Mouse (Mus musculus): ENCODE measurements around the gene Zeb2. TPM values are rescaled to one million over a fixed set of nuclear protein-coding genes. Genes with fewer than 3 reads are reported as not detected.

Gene Zeb2
- polyA plus RNA-seq, 1 experiment from 2014 or later = 49.3 TPM

GRCm38 (mm10) chr2:45109951-45110756 lies 7.0 kb downstream of the Zeb2 start:
- Histone ChIP-seq H3K4me1 (replicated peaks) (peaks cover 56% of the 10 kb centered on the region), H3K9me3 (no peaks in the 10 kb centered on the region), H3K36me3 (peaks cover 6% of the 10 kb centered on the region; the same call in 1 of the 2 replicates), H3K4me3 (peak overlapping the region; percentile 94), H3K27me3 (ENCODE audit: insufficient read depth, poor library complexity, severe bottlenecking) (no peaks in the 10 kb centered on the region), H3K27ac (peak overlapping the region; percentile 100)
- DNase-seq (ENCODE audit: low spot score) = peak; percentile 71
- WGBS = under 1% methylated on average over 54 of the region's 54 CpGs

DNA sequence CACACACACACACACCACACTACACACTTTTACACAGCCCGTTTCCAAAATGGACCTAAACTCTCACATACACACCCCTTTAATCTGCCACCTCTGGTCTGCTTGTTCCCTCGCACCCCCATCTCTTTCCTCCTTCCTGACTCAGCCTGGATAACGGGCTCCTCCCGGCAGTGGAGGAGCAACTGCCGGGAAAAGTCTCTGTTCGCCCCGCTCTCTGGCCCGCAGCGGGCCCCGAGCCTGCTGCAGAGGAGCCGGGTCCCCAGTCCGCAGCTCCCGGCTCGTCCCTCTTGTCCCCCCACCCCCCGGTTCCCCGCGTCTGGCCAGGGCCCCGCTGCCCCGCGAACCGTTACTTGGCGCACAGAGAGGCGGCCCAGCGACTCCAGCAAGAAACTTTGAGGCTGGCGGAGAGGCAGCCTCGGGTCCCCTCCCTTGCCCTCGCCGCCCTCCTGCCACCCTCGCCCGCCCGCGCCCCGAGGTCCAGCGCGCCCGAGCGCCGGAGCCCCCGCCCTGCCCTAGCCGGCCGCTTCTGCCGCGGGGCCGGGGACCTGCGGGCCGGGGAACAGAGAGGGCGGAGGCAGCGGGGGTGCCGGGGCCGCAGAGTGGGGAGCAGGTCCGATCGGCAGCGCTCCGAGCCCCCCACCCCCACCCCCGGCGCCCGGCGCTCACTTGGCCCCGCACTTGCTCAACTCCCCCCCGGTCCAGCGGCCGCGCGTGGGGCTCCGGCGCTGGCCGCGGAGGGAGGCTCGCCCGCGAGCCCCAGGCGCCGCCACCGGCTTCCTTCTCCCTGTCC lies 7.8 kb downstream of the Zeb2 start:
- peaks cover 6% of the 10 kb centered on the region; the same call in 1 of the 2 replicates for H3K36me3 ChIP-seq
- H3K4me3 ChIP-seq = peak overlapping the region; percentile 94
- DNase-seq (ENCODE audit: low spot score) = peak; percentile 63
- H3K27ac ChIP-seq = peak overlapping the region; percentile 100
- H3K4me1 ChIP-seq (replicated peaks) = peaks cover 56% of the 10 kb centered on the region
- WGBS = 1% methylated on average over 74 of the region's 74 CpGs
- H3K9me3 ChIP-seq = no peaks in the 10 kb centered on the region
- H3K27me3 ChIP-seq (ENCODE audit: insufficient read depth, poor library complexity, severe bottlenecking) = no peaks in the 10 kb centered on the region

DNA sequence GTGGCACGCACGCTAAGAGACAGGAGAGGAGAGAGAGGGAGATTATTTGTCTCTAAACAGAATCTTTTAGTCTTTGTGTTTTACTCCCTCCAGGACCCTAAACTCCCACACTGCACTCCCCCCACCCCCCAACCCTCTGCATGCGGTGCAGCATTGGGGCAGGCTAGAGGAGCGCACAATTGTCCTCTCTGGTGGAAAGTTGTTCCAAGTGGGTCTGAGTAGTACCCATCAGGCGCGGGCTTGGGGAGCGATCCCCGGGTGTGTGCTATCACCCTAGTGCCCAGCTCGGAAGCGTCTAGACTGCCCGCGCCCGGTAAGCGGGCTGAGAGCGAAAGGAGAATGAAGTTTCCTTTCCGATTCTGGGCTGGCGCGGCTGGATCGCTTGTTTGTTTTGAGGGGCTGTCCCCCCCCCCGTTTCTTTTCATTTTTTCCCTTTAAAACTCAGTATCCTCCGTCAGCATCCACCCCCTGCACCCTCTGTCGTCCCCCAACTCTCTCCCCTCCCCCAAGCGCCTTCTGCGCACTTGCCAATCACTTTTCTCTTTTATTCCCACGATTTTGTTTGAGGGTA lies 8.6 kb downstream of the Zeb2 start:
- under 1% methylated on average over 25 of the region's 25 CpGs for WGBS
- H3K9me3 ChIP-seq = no peaks in the 10 kb centered on the region
- peak overlapping the region; percentile 94 for H3K4me3 ChIP-seq
- H3K27ac ChIP-seq = peak overlapping the region; percentile 100
- H3K4me1 ChIP-seq (replicated peaks) = peaks cover 56% of the 10 kb centered on the region
- no peaks in the 10 kb centered on the region for H3K27me3 ChIP-seq (ENCODE audit: insufficient read depth, poor library complexity, severe bottlenecking)
- peaks cover 6% of the 10 kb centered on the region; the same call in 1 of the 2 replicates for H3K36me3 ChIP-seq
- peak; percentile 66 for DNase-seq (ENCODE audit: low spot score)

DNA sequence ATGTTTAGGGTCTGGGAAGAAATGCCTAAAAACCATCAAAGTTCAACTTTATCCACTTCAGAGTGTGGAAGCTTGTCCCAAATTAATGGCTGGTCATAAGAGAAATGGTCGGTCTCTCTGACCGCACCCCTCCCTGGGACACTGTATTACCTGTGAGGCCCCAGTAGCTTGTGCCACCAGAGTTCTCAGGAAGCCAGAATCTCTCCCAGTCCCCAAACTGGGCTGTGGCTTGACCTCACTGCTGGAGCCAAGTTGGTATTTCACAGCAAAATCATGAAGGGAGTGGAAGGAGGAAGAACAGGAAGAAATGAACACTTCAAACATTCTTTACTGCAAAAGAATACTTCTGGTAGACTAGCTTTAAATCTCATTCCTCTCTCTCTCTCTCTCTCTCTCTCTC lies 9.6 kb downstream of the Zeb2 start:
- Histone ChIP-seq H3K27ac (peak overlapping the region; percentile 100), H3K36me3 (peaks cover 6% of the 10 kb centered on the region; the same call in 1 of the 2 replicates), H3K4me3 (peak overlapping the region; percentile 94), H3K9me3 (no peaks in the 10 kb centered on the region), H3K4me1 (replicated peaks) (peaks cover 62% of the 10 kb centered on the region), H3K27me3 (ENCODE audit: insufficient read depth, poor library complexity, severe bottlenecking) (no peaks in the 10 kb centered on the region)
- no peak for DNase-seq (ENCODE audit: low spot score)
- 17% methylated on average over 2 of the region's 2 CpGs for WGBS

DNA sequence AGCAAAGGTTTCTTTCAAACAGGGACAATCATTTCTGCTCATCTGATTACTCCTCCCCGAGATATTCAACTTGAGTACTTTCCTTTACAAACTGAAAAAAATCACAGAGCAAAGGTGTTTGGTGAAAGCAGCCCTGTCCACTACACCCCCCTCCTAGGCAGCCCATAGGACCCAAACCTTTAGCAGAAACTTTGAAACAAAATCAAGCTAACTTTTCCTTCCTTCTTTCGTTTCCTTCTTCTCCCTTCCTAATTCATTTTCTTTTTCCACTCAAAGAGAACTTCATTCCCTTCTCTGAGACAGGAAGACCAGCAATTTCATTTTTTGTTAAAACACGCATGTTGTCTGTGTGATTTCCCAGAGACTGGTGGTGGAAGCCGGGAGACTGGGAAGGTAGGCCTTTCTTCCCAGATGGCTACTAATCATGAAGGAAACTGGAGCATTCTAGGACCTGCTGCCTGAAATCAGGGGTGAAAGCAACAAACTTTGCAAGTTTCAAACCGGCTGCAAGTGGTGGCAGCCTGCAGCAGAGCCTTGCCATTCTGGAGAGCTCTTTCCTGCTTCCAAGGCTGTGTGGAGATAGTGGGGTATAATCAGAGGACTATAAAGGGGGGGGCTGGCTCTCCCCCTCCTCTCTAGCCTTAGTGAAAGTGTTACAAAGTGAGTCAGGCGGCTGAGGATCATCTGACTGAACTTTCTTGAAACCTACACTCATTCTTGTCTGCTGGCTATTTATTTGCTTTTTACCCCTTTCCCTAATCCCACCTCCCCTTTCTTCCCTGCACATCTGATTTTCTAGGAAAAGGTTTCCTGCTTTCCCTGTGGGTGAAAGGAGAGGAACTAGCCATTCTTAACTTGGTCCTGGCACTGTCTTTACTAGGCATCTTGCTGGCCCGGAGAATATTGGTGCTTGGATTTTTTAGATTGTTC lies 11.0 kb downstream of the Zeb2 start:
- 39% methylated on average over 7 of the region's 7 CpGs for WGBS

GRCm38 (mm10) chr2:45105281-45105721 lies 11.9 kb downstream of the Zeb2 start:
- Histone ChIP-seq H3K4me3 (peak overlapping the region; percentile 94), H3K36me3 (peaks cover 19% of the 10 kb centered on the region), H3K27ac (peak overlapping the region; percentile 100), H3K4me1 (replicated peaks) (peaks cover 82% of the 10 kb centered on the region), H3K27me3 (ENCODE audit: insufficient read depth, poor library complexity, severe bottlenecking) (no peaks in the 10 kb centered on the region), H3K9me3 (no peaks in the 10 kb centered on the region)
- 37% methylated on average over 6 of the region's 6 CpGs for WGBS
- no peak for DNase-seq (ENCODE audit: low spot score)

More for the DNA sequence above, 11.0 kb downstream of the Zeb2 start:
- Histone ChIP-seq H3K36me3 (peaks cover 14% of the 10 kb centered on the region), H3K27ac (peak overlapping the region; percentile 100), H3K9me3 (no peaks in the 10 kb centered on the region), H3K27me3 (ENCODE audit: insufficient read depth, poor library complexity, severe bottlenecking) (no peaks in the 10 kb centered on the region), H3K4me1 (replicated peaks) (peaks cover 74% of the 10 kb centered on the region), H3K4me3 (peak overlapping the region; percentile 94)
- DNase-seq (ENCODE audit: low spot score) = no peak

DNA sequence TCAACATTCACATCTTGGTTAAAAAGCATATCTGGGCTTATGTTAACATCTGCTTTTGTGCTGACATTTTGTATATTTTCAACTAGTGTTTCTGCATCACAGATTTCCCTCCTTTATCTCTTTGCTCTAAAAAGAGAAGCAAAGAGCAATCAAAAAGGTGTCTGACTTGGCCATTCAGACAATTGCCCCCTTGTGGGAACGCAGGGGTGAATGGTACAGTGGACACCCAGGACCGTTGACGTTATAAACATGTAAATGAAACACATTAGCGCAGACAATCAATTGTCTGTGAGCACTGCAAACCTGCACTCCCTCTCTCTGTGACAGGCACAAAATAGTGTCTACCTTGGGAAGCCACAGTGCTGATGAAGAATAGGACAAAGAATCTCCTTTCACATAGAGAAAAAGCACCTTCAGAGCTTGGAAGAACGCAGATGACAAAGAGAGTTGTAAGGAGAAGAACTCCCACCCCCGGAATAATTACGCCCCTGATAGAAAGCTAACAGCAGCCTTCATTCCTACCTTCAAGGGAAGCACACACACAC lies 12.6 kb downstream of the Zeb2 start:
- no peak for DNase-seq (ENCODE audit: low spot score)
- Histone ChIP-seq H3K4me3 (peak overlapping the region; percentile 94), H3K4me1 (replicated peaks) (peaks cover 90% of the 10 kb centered on the region), H3K27me3 (ENCODE audit: insufficient read depth, poor library complexity, severe bottlenecking) (no peaks in the 10 kb centered on the region), H3K27ac (peak overlapping the region; percentile 100), H3K36me3 (peaks cover 24% of the 10 kb centered on the region), H3K9me3 (no peaks in the 10 kb centered on the region)
- WGBS = 21% methylated on average over 7 of the region's 7 CpGs

DNA sequence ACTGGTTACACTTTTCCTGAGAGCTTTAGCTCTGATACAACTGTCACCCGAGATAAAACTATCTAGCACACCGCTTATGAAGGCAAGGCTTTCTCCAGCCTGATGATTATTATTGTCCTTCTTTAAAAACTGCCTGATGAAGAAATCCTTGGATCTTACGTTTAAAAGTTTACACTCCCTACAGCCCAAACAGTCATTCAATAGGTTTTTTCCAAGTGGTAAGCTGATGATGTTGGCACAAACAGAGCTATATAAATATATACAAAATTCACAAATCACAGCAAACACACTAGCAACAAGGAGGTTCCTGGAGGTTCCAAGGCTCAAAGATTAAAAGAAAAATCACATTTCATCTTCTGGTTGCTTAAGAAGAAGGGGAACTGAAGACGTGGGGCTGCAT lies 13.1 kb downstream of the Zeb2 start:
- Histone ChIP-seq H3K4me1 (replicated peaks) (peaks cover 95% of the 10 kb centered on the region), H3K36me3 (peaks cover 26% of the 10 kb centered on the region), H3K27ac (peak overlapping the region; percentile 100), H3K9me3 (no peaks in the 10 kb centered on the region), H3K4me3 (peak overlapping the region; percentile 94), H3K27me3 (ENCODE audit: insufficient read depth, poor library complexity, severe bottlenecking) (no peaks in the 10 kb centered on the region)
- 50% methylated on average over 4 of the region's 4 CpGs for WGBS
- DNase-seq (ENCODE audit: low spot score) = no peak

GRCm38 (mm10) chr2:45103021-45103983 lies 13.9 kb downstream of the Zeb2 start:
- no peaks in the 10 kb centered on the region for H3K9me3 ChIP-seq
- peak overlapping the region; percentile 94 for H3K4me3 ChIP-seq
- peaks cover 26% of the 10 kb centered on the region for H3K36me3 ChIP-seq
- no peaks in the 10 kb centered on the region for H3K27me3 ChIP-seq (ENCODE audit: insufficient read depth, poor library complexity, severe bottlenecking)
- WGBS = 16% methylated on average over 10 of the region's 10 CpGs
- peak overlapping the region; percentile 100 for H3K27ac ChIP-seq
- no peak for DNase-seq (ENCODE audit: low spot score)
- H3K4me1 ChIP-seq (replicated peaks) = peaks cover 100% of the 10 kb centered on the region

- H3K36me3 ChIP-seq = peaks cover 26% of the 10 kb centered on the region
- DNase-seq (ENCODE audit: low spot score) = no peak
- H3K9me3 ChIP-seq = no peaks in the 10 kb centered on the region
- H3K4me1 ChIP-seq (replicated peaks) = peaks cover 100% of the 10 kb centered on the region
- H3K27ac ChIP-seq = peak overlapping the region; percentile 100
- no peaks in the 10 kb centered on the region for H3K27me3 ChIP-seq (ENCODE audit: insufficient read depth, poor library complexity, severe bottlenecking)
- H3K4me3 ChIP-seq = no peak overlapping the region
- 43% methylated on average over 8 of the region's 8 CpGs for WGBS
Measured at GRCm38 (mm10) chr2:45102191-45102638, 15.0 kb downstream of the Zeb2 start.

GRCm38 (mm10) chr2:45101586-45101985 lies 15.6 kb downstream of the Zeb2 start:
- WGBS = 77% methylated on average over 2 of the region's 2 CpGs
- Histone ChIP-seq H3K4me3 (no peak overlapping the region), H3K27ac (peak overlapping the region; percentile 75), H3K27me3 (ENCODE audit: insufficient read depth, poor library complexity, severe bottlenecking) (no peaks in the 10 kb centered on the region), H3K4me1 (replicated peaks) (peaks cover 100% of the 10 kb centered on the region), H3K36me3 (peaks cover 28% of the 10 kb centered on the region), H3K9me3 (no peaks in the 10 kb centered on the region)
- no peak for DNase-seq (ENCODE audit: low spot score)

Measured in hindbrain, embryonic 10.5 days (tissue).